Mouse (Mus musculus): Measurements from ENCODE around the gene Olfr871.

DNA sequence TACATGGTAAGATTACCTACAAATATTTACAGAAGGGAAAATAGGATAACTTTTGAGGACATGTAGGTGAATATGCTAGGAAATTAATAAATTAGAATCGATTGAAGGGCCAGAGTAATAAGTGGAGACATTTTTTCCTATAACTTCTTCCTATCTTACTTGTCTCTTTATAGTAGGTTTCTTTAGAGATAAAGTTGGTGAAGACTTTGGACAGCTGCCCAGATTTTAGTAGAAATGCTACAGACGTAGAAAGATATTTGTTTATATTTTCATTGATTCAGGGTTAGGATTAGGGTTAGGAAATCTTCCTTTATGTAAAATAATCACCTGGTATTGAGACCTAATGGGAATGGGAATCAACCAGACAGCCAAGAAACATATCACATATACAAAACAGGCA lies 530 bp upstream of the Olfr871 start:
- TF ChIP-seq CTCF (IDR thresholded peaks at IDR 0.05) (no peak), EP300 (IDR thresholded peaks at IDR 0.05) (no peak)
